18 mouse cellular contexts compared by ENCODE assay signal in genomic region chr14:103477281-103477680, GRCm38 (mm10). TPM values are rescaled to one million over a fixed set of nuclear protein-coding genes. Genes with fewer than 3 reads are reported as not detected.
DNase-seq lines count a peak whose midpoint lies in the region; ATAC-seq and TF ChIP-seq lines count a peak whose summit lies in the region.
"Had no signal": no experiment of that assay in that cellular context is flagged by ENCODE, and none has a peak within 500 bp of the region (broad histone marks: within the 10 kb centered on the region; RNA-seq: fewer than 3 reads in every experiment).

No protein-coding gene starts in this region.

- TF ChIP-seq POLR2A in MEL (IDR thresholded peaks at IDR 0.05; ENCODE audit: control insufficient read depth in 1 of 2, insufficient read depth in 1 of 2, low read depth in 1 of 2, low read length in 2 of 2, poor library complexity in 1 of 2): no peak
- TF ChIP-seq POLR2A in small intestine, adult 2 months (IDR thresholded peaks at IDR 0.05; ENCODE audit: low read depth, low read length): no peak

- no peak for TF ChIP-seq EP300 in MEL (IDR thresholded peaks at IDR 0.05; ENCODE audit: low read depth in 1 of 2, low read length in 2 of 2)

- H3K4me2 ChIP-seq in midbrain, embryonic 11.5 days: no peak overlapping the region
- H3K4me2 ChIP-seq in midbrain, embryonic 15.5 days: no peak overlapping the region
- no peak overlapping the region for H3K4me2 ChIP-seq in hindbrain, embryonic 16.5 days (ENCODE audit: low read length)
- H3K4me2 ChIP-seq: hindbrain, embryonic 14.5 days; stomach, embryonic 15.5 days had no signal

- H3K79me2 ChIP-seq in MEL (ENCODE audit: control insufficient read depth, insufficient read depth, low read length, poor library complexity): no peaks in the 10 kb centered on the region

- no peaks in the 10 kb centered on the region for H3K27me3 ChIP-seq in midbrain, embryonic 11.5 days (ENCODE audit: control insufficient read depth, insufficient read depth, low read length)
- H3K27me3 ChIP-seq in midbrain, embryonic 15.5 days (replicated peaks): no peaks in the 10 kb centered on the region
- H3K27me3 ChIP-seq in MEL (ENCODE audit: control insufficient read depth in 1 of 2, insufficient read depth in 2 of 2, low read length in 2 of 2): no peaks in the 10 kb centered on the region
- no peaks in the 10 kb centered on the region for H3K27me3 ChIP-seq in small intestine, adult 2 months (ENCODE audit: control insufficient read depth, insufficient read depth, low read length)
- H3K27me3 ChIP-seq in hindbrain, embryonic 16.5 days (replicated peaks; ENCODE audit: control insufficient read depth, insufficient read depth, low read length): no peaks in the 10 kb centered on the region
- H3K27me3 ChIP-seq: stomach, embryonic 15.5 days had no signal

- no peak for ATAC-seq in midbrain, embryonic 11.5 days (ENCODE audit: low FRiP score)
- no peak for ATAC-seq in midbrain, embryonic 15.5 days (replicated peaks)
- ATAC-seq in inflammation-experienced regulatory T-cells, adult 6 months: peak; percentile 97
- no peak for ATAC-seq in hindbrain, embryonic 16.5 days
- ATAC-seq: forebrain, embryonic 14.5 days had no signal

- no peak overlapping the region for H3K9ac ChIP-seq in midbrain, embryonic 11.5 days (ENCODE audit: low read length)
- H3K9ac ChIP-seq in midbrain, embryonic 15.5 days: no peak overlapping the region
- H3K9ac ChIP-seq in MEL (ENCODE audit: control insufficient read depth, low read depth, low read length, poor library complexity, severe bottlenecking): no peak overlapping the region
- no peak overlapping the region for H3K9ac ChIP-seq in hindbrain, embryonic 16.5 days (ENCODE audit: low read depth, low read length)
- H3K9ac ChIP-seq: hindbrain, embryonic 14.5 days; stomach, embryonic 15.5 days had no signal

- H3K36me3 ChIP-seq in midbrain, embryonic 11.5 days (ENCODE audit: control insufficient read depth, insufficient read depth, low read length): no peaks in the 10 kb centered on the region
- no peaks in the 10 kb centered on the region for H3K36me3 ChIP-seq in midbrain, embryonic 15.5 days (replicated peaks)
- peaks cover 0 to 8% of the 10 kb centered on the region in 2 experiments; a peak in 2 of 4 replicates for H3K36me3 ChIP-seq in MEL (ENCODE audit: control insufficient read depth in 1 of 2, insufficient read depth in 2 of 2, low read length in 2 of 2)
- H3K36me3 ChIP-seq in small intestine, adult 2 months (ENCODE audit: control insufficient read depth, insufficient read depth, low read length): no peaks in the 10 kb centered on the region
- H3K36me3 ChIP-seq in hindbrain, embryonic 16.5 days (ENCODE audit: control insufficient read depth, insufficient read depth, low read length): no peaks in the 10 kb centered on the region
- H3K36me3 ChIP-seq: limb, embryonic 10.5 days; stomach, embryonic 15.5 days had no signal

- 84% methylated on average over 3 of the region's 3 CpGs for WGBS in midbrain, embryonic 11.5 days
- 86% methylated on average over 3 of the region's 3 CpGs for WGBS in midbrain, embryonic 15.5 days
- WGBS in small intestine, adult 2 months: 42% methylated on average over 3 of the region's 3 CpGs
- 88% methylated on average over 3 of the region's 3 CpGs for WGBS in hindbrain, embryonic 16.5 days

- no peaks in the 10 kb centered on the region for H3K9me3 ChIP-seq in midbrain, embryonic 11.5 days (ENCODE audit: control insufficient read depth, low read length)
- H3K9me3 ChIP-seq in midbrain, embryonic 15.5 days: no peaks in the 10 kb centered on the region
- H3K9me3 ChIP-seq in MEL (replicated peaks; ENCODE audit: insufficient read depth, low read length): no peaks in the 10 kb centered on the region
- no peaks in the 10 kb centered on the region for H3K9me3 ChIP-seq in hindbrain, embryonic 16.5 days (ENCODE audit: control insufficient read depth, low read length)
- H3K9me3 ChIP-seq: limb, embryonic 10.5 days; stomach, embryonic 15.5 days had no signal

- H3K4me1 ChIP-seq in midbrain, embryonic 11.5 days (ENCODE audit: control insufficient read depth, insufficient read depth, low read length): no peaks in the 10 kb centered on the region
- 0 out of 2 replicates have a peak, but pooled peaks cover 1% of the 10 kb centered on the region for H3K4me1 ChIP-seq in midbrain, embryonic 15.5 days
- H3K4me1 ChIP-seq in MEL (ENCODE audit: control insufficient read depth in 1 of 2, insufficient read depth in 2 of 2, low read length in 2 of 2): peaks cover 8 to 20% of the 10 kb centered on the region in 2 experiments
- no peaks in the 10 kb centered on the region; the same call in 1 of the 2 replicates for H3K4me1 ChIP-seq in small intestine, adult 2 months (ENCODE audit: control insufficient read depth, insufficient read depth, insufficient read length, low read length)
- no peaks in the 10 kb centered on the region for H3K4me1 ChIP-seq in hindbrain, embryonic 16.5 days (ENCODE audit: control insufficient read depth, insufficient read depth, low read depth, low read length)
- H3K4me1 ChIP-seq: limb, embryonic 10.5 days; stomach, embryonic 15.5 days had no signal

- no peak for TF ChIP-seq RAD21 in MEL (IDR thresholded peaks at IDR 0.05; ENCODE audit: low read depth, low read length)

- H3K27ac ChIP-seq in midbrain, embryonic 11.5 days (ENCODE audit: low read depth, low read length): no peak overlapping the region
- H3K27ac ChIP-seq in midbrain, embryonic 15.5 days: no peak overlapping the region
- H3K27ac ChIP-seq in MEL (ENCODE audit: control insufficient read depth, low read depth, low read length): no peak overlapping the region
- peak overlapping the region; percentile 11 for H3K27ac ChIP-seq in small intestine, adult 2 months (ENCODE audit: insufficient read depth, low read depth, low read length)
- H3K27ac ChIP-seq in hindbrain, embryonic 16.5 days (ENCODE audit: low read depth, low read length): no peak overlapping the region
- H3K27ac ChIP-seq: hindbrain, embryonic 14.5 days; limb, embryonic 10.5 days; stomach, embryonic 15.5 days had no signal

- TF ChIP-seq CTCF in MEL (IDR thresholded peaks at IDR 0.05 in 2 of 3, conservative IDR thresholded peaks at IDR 0.05 in 1 of 3; ENCODE audit: control insufficient read depth in 1 of 3, insufficient read depth in 1 of 3, low read depth in 2 of 3, low read length in 3 of 3, poor library complexity in 1 of 3, severe bottlenecking in 1 of 3): no peak
- TF ChIP-seq CTCF in small intestine, adult 2 months (IDR thresholded peaks at IDR 0.05; ENCODE audit: extremely low read depth, insufficient read length, insufficient replicate concordance, low read depth, low read length): no peak

- peak; percentile 60 for DNase-seq in midbrain, embryonic 11.5 days (ENCODE audit: low spot score, missing footprints)
- peak; percentile 28 for DNase-seq in MEL (ENCODE audit: low read depth, low spot score)
- DNase-seq in retina, embryonic 14.5 days (ENCODE audit: low spot score): no peak
- no peak for DNase-seq in kidney, postnatal 36 days
- DNase-seq: cerebellum, adult 9-10 months; heart, postnatal 10 days; kidney, adult 2 months; lung, adult 2 months; right cerebral cortex, postnatal 25 days had no signal

- no peak overlapping the region for H3K4me3 ChIP-seq in midbrain, embryonic 11.5 days (ENCODE audit: low read depth, low read length)
- no peak overlapping the region for H3K4me3 ChIP-seq in midbrain, embryonic 15.5 days
- no peak overlapping the region; a peak in 1 of 4 replicates for H3K4me3 ChIP-seq in MEL (ENCODE audit: control insufficient read depth in 1 of 2, insufficient read depth in 1 of 2, low read depth in 2 of 2, low read length in 2 of 2)
- no peak overlapping the region for H3K4me3 ChIP-seq in small intestine, adult 2 months (ENCODE audit: low read depth, low read length)
- H3K4me3 ChIP-seq in hindbrain, embryonic 16.5 days (ENCODE audit: low read length): no peak overlapping the region
- H3K4me3 ChIP-seq: limb, embryonic 10.5 days; myocyte; stomach, embryonic 15.5 days had no signal

TF ChIP-seq in MEL, 35 proteins besides CTCF, POLR2A, EP300 and RAD21:
- peak; percentile 82 for TF ChIP-seq ZNF384 (IDR thresholded peaks at IDR 0.05; ENCODE audit: low read depth, low read length)
- TF ChIP-seq USF2 (IDR thresholded peaks at IDR 0.05; ENCODE audit: borderline replicate concordance in 1 of 2, insufficient read depth in 1 of 2, low read depth in 1 of 2, low read length in 2 of 2): no peak
TF ChIP-seq in MEL: peak in this region for 1.

RNA-seq across cellular contexts. Expression of gene Scel, which starts 35.9 kb away (rescaled TPM):
- polyA plus RNA-seq in midbrain, embryonic 11.5 days (2014; fragmentation: Nextera tagmentation; extraction: Ambion mirVana): 0.11 and 0.33 TPM in 2 replicates
- polyA plus RNA-seq in midbrain, embryonic 15.5 days (2015; fragmentation: Nextera tagmentation; extraction: Ambion mirVana): 0.14 and 0.19 TPM in 2 replicates
- not detected in 2 replicates for total RNA-seq in MEL (2012; rRNA removed)
- polyA plus RNA-seq in MEL (2012; ENCODE audit: insufficient read depth in 1 of 2, insufficient read length in 2 of 2, low read depth in 1 of 2, low replicate concordance in 2 of 2, missing spikeins in 1 of 2): not detected
- under 1 TPM in 2 of 3 experiments, not detected in 1; 0.23 to 0.24 TPM for polyA plus RNA-seq in inflammation-experienced regulatory T-cells, adult 6 months (2017; shearing (Covaris generic))
- polyA plus RNA-seq in small intestine, adult 2 months (2012; rRNA removed): not detected in 2 replicates
- polyA plus RNA-seq in hindbrain, embryonic 16.5 days (2015; fragmentation: Nextera tagmentation; extraction: Ambion mirVana): 0.14 and 0.29 TPM in 2 replicates
- polyA plus RNA-seq: myocyte had no signal

Comparison
In these comparisons a context has a peak if more than half of its experiments do, and no peak if none do; other contexts are left out.
1. DNase-seq: peak in midbrain, embryonic 11.5 days (single experiment) and MEL (single experiment); none in retina, embryonic 14.5 days (single experiment) and kidney, postnatal 36 days (0 of 2).